Mouse (Mus musculus): Measurements from ENCODE around the gene Cenpf.

Cenpf gene

GRCm38 (mm10) chr1:189630026-189630425, 57.9 kb downstream of the Cenpf start:
- DNase-seq (ENCODE audit: low spot score) = no peak

GRCm38 (mm10) chr1:189627976-189628768, 59.7 kb downstream of the Cenpf start:
- DNase-seq (ENCODE audit: low spot score) = no peak

- no peak for DNase-seq (ENCODE audit: low spot score)
Measured at GRCm38 (mm10) chr1:189624756-189625155, 63.1 kb downstream of the Cenpf start.

- DNase-seq (ENCODE audit: low spot score) = no peak
Measured at GRCm38 (mm10) chr1:189618970-189619740, 68.7 kb downstream of the Cenpf start.

- DNase-seq (ENCODE audit: low spot score) = no peak
Measured at GRCm38 (mm10) chr1:189617381-189617780, 70.5 kb downstream of the Cenpf start.

- no peak for DNase-seq (ENCODE audit: low spot score)
Measured at GRCm38 (mm10) chr1:189615246-189615645, 72.6 kb downstream of the Cenpf start.

GRCm38 (mm10) chr1:189613076-189613475, 74.8 kb downstream of the Cenpf start:
- no peak for DNase-seq (ENCODE audit: low spot score)

GRCm38 (mm10) chr1:189611775-189612174, 76.1 kb downstream of the Cenpf start:
- DNase-seq (ENCODE audit: low spot score) = no peak

GRCm38 (mm10) chr1:189608640-189609039, 79.2 kb downstream of the Cenpf start:
- no peak for DNase-seq (ENCODE audit: low spot score)

- DNase-seq (ENCODE audit: low spot score) = no peak
Measured at GRCm38 (mm10) chr1:189608039-189608438, 79.8 kb downstream of the Cenpf start.

- DNase-seq (ENCODE audit: low spot score) = no peak
Measured at GRCm38 (mm10) chr1:189605598-189606126, 82.2 kb downstream of the Cenpf start.

GRCm38 (mm10) chr1:189597096-189597495, 90.8 kb downstream of the Cenpf start:
- DNase-seq (ENCODE audit: low spot score) = no peak

All from MN1 (cell line).